Mouse (Mus musculus) G1E (cell line): ENCODE measurements around the gene Gm49383. TPM values are rescaled to one million over a fixed set of nuclear protein-coding genes. Genes with fewer than 3 reads are reported as not detected.

ENCODE experiments used
- ATAC-seq: 2 replicates; pipeline ENCODE4 v1.8.0; 2016; ENCODE audit warnings: mild to moderate bottlenecking; ENCODE audit not compliant: insufficient number of reproducible peaks, poor library complexity, low FRiP score, severe bottlenecking; ENCODE audit errors: extremely low read depth
- DNase-seq: peaks from one replicate; pipeline ENCODE4 v3.0.0; 2012; ENCODE audit warnings: low spot score
- H3K27me3 ChIP-seq: 2 replicates; pipeline ENCODE4 v1.6.1; 2012; ENCODE audit warnings: mild to moderate bottlenecking, low read length, inconsistent platforms; ENCODE audit not compliant: insufficient read depth
- H3K36me3 ChIP-seq: replicated peaks from 2 replicates; pipeline ENCODE3; 2012; ENCODE audit warnings: mild to moderate bottlenecking, inconsistent platforms
- H3K4me1 ChIP-seq: 2 replicates; pipeline ENCODE4 v1.6.1; 2012; ENCODE audit warnings: low read depth, low read length, inconsistent platforms, mixed read lengths; ENCODE audit not compliant: insufficient read depth
- H3K4me3 ChIP-seq: 2 replicates; pipeline ENCODE4 v1.5.1; 2012; ENCODE audit warnings: low read depth, mild to moderate bottlenecking, inconsistent platforms, low read length, moderate library complexity, mixed read lengths
- H3K9me3 ChIP-seq: replicated peaks from 2 replicates; pipeline ENCODE4 v1.6.1; 2012; ENCODE audit warnings: inconsistent platforms
- CTCF ChIP-seq: IDR thresholded peaks from 2 replicates; pipeline ENCODE4 v1.5.1; 2012; ENCODE audit warnings: low read depth, low read length, inconsistent platforms, mixed read lengths
- GATA1 ChIP-seq: IDR thresholded peaks from 2 replicates; pipeline ENCODE4 v1.6.1; 2012; ENCODE audit warnings: borderline replicate concordance, low read length, inconsistent platforms, mixed read lengths
- GATA2 ChIP-seq: IDR thresholded peaks from 2 replicates; pipeline ENCODE4 v1.6.1; 2012; ENCODE audit warnings: low read depth, low read length, inconsistent platforms, borderline replicate concordance
- POLR2AphosphoS5 ChIP-seq: IDR thresholded peaks from 2 replicates; pipeline ENCODE4 v1.6.1; 2012; ENCODE audit warnings: low read depth, low read length, inconsistent platforms; ENCODE audit not compliant: insufficient replicate concordance
- TAL1 ChIP-seq: conservative IDR thresholded peaks from 2 replicates; pipeline ENCODE4 v1.6.1; 2012; ENCODE audit warnings: low read depth, low read length, inconsistent platforms, mixed read lengths
- polyA plus RNA-seq: library from polyadenylated mRNA; stranded (reverse); fragments of >175 nt; gene quantifications from 2 replicates; pipeline ENCODE4 v1.2.3, GENCODE M21; 2012
- total RNA-seq, 2 experiments: library from RNA; stranded (forward) in 1 of 2; stranded (reverse) in 1 of 2; fragments of 200-1000 nt in 1 of 2; fragments of >200 nt in 1 of 2; fragmentation: Nextera tagmentation in 1 of 2; gene quantifications; 2 replicates each; pipeline ENCODE4 v1.2.3; 2014 to 2017

Gene Gm49383
- total and polyA plus RNA-seq, 3 experiments = 33.0 to 75.5 (median 56.1) TPM

DNA sequence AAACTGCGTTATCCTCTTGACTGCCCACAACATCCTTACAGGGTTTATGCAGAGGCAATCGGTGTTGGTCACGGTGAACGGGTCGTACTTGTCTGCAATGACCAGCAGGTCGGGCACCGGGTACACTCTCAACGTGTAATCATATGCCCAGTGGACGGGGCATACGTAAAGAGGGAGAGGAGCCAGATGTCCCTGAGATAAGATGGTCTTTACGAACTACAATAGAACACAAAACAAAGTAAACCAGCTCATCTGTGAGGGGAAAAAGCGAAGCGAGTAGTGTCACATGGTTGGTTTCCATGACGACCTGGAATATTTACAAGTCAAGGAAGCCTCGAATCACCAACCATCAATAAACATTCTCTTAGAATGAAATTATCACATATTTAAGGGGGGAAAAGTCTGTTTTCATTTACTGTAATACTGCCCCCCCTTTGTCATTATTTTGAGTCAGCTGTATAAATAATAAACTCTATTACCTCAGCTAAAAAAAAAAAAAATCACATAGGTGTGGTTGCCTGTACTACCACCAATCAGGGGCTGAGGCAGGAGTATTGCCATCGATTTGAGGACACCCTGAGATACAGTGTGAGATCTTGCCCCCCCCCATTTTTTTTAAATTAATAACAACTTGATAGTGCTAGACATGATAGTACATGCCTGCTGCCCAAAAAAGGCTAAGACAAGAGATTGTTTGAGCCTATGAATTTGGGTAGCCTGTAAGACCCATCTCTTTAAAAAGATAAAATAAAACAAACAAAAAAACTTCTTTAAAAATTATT is 7.3 kb upstream of the Gm49383 start, which contains the start of gene Gm49384:
TSS of gene Gm49384 (minus strand) at position 216 of the 782 bp plus-strand sequence.
- peaks cover 81% of the 10 kb centered on the region for H3K36me3 ChIP-seq
- ATAC-seq (no peak), DNase-seq (no peak)
- no peaks in the 10 kb centered on the region for H3K27me3 ChIP-seq
- no peak within 1 kb of the TSS for H3K4me3 ChIP-seq
- TF ChIP-seq GATA2 (no peak), CTCF (no peak), TAL1 (no peak), GATA1 (no peak), POLR2AphosphoS5 (no peak)
- H3K9me3 ChIP-seq = no peaks in the 10 kb centered on the region
- H3K4me1 ChIP-seq = peaks cover 31% of the 10 kb centered on the region

DNA sequence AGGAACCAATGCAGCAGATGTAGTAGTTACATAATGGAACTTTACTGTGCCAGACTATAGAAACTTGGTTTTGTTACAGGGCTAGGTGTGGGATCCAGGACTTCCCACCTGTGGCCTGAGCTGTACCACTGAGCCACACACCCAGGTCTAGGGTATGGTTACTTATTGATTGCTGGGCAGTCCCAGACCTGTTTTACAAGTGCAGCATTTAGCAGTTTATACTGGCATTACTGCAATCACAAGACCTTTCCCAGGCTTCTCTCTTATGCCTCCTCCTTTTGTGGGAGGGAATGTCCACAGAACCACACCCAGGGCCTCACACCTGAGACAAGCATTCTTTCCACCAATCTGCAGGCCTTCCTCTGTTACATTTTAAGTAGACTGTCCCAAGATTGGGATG is 2.1 kb upstream of the Gm49383 start:
- H3K4me3 ChIP-seq = peak overlapping the region; percentile 100; the same call in 1 of the 2 replicates
- no peaks in the 10 kb centered on the region for H3K9me3 ChIP-seq
- peaks cover 57% of the 10 kb centered on the region for H3K36me3 ChIP-seq
- peaks cover 41% of the 10 kb centered on the region for H3K4me1 ChIP-seq
- TF ChIP-seq GATA2 (no peak), POLR2AphosphoS5 (no peak), TAL1 (no peak), CTCF (no peak), GATA1 (no peak)
- DNase-seq = no peak
- H3K27me3 ChIP-seq = no peaks in the 10 kb centered on the region
- ATAC-seq = no peak

DNA sequence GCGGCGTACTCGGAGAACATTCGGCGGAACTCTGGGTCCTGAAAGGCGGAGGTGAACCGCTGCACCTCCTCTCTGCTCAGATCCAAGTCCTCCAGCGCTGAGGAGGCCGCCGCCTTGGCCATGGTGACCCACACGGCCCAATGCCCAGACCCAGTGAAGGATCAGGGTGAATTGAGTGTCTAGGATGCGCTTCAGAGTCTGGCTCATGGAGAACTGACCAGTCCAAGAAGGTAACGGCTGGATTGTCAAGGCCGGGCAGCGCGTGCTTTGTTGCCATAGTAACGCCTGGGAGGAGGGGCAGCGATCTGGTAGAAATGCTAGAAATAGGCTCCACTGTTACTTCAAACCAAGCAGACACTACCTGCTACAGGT is 1.2 kb upstream of the Gm49383 start, which contains the start of gene Dnaaf2:
TSS of gene Dnaaf2 (minus strand) at position 266 of the 372 bp plus-strand sequence.
- Histone ChIP-seq H3K27me3 (no peaks in the 10 kb centered on the region), H3K4me3 (peak within 1 kb of the TSS; percentile 100), H3K36me3 (peaks cover 54% of the 10 kb centered on the region), H3K9me3 (no peaks in the 10 kb centered on the region), H3K4me1 (peaks cover 39% of the 10 kb centered on the region)
- peak; percentile 58 for ATAC-seq
- TF ChIP-seq GATA1 = no peak
- peak; percentile 40 for DNase-seq

DNA sequence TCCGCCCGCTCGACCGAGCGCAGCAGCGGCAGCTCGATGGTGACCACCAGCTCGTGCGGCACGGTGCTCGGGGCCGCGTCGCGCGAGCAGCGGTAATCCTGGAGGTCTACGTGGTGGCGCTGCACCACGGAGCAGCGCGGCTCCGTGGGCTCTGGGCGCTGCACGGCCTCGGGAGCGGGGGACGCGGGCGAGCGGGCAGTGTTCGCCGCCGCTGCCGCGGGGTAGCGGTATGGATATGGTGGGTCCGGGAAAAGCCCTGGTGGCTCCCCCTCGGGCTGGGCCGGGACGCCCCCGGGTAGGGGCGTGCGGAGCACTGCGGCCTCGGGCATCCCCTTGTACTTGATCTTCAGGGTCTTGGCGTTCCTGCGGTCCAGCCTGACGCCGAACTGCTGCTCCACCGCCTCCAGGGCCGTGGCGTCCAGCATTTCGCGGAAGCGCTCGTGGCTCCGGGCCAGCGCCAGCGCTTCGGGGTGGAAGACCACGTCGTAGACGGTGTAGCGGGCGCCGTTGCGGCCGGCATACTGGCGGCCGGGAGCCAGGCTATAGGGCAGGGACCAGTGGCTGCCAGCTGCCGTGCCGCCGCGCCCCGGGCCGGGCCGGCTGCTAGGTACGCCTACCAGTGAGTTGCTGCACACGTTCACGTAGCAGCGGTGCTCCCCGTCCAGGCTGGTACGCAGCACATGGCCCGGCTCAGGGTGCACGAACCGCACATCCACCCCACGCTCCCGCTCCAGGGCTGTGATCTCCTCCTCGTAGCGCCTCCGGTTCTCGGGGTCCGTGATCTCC is 667 bp upstream of the Gm49383 start:
- TF ChIP-seq TAL1 (no peak), POLR2AphosphoS5 (0 out of 2 replicates have a peak, but pooled peaks have one; percentile 20)
- Histone ChIP-seq H3K4me1 (peaks cover 43% of the 10 kb centered on the region), H3K4me3 (peak overlapping the region; percentile 100), H3K27me3 (no peaks in the 10 kb centered on the region), H3K36me3 (peaks cover 54% of the 10 kb centered on the region), H3K9me3 (no peaks in the 10 kb centered on the region)
- DNase-seq (peak; percentile 62), ATAC-seq (peak; percentile 25)

DNA sequence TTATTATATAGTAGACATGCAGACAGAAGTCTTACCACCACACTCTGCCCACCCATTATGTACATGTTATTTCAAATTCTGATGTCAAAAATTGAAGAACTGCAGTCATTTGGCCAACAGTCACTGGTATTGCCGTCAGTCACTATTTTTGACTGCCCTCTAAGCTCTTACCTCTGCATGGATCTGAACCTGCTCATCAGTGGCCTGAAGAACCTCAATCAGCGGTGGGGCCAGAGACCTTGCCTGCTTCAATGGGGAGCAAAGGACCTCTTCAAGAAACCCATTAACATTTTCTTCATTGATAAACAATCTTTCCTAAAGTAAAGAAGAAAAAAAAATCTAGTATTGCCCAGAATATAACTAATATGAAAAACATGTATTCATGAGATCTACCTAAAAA is 4.3 kb downstream of the Gm49383 start:
- TF ChIP-seq GATA2 (no peak), GATA1 (no peak), CTCF (no peak), POLR2AphosphoS5 (no peak), TAL1 (no peak)
- Histone ChIP-seq H3K36me3 (peaks cover 55% of the 10 kb centered on the region), H3K9me3 (no peaks in the 10 kb centered on the region), H3K4me1 (peaks cover 29% of the 10 kb centered on the region), H3K4me3 (no peak overlapping the region), H3K27me3 (no peaks in the 10 kb centered on the region)
- no peak for ATAC-seq
- DNase-seq = no peak

DNA sequence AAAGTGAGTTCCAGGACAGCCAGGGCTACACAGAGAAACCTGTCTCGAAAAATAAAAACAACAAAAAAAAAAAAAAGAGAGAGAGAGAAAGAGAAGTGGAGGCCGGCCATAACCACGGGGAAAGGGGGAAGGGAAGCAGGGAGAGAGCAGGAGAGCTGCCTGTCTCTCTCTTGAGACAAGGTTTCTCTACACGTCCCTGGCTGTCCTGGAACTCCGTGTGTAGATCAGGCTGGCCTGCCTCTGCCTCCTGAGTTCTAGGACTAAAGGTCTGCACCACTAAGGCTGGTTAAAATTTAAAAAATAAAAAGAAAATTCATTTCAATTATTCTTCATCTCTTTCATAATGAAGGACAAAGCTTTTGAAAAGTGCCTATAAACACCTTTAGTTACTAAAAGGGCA is 5.5 kb downstream of the Gm49383 start:
- Histone ChIP-seq H3K4me1 (peaks cover 38% of the 10 kb centered on the region), H3K27me3 (no peaks in the 10 kb centered on the region), H3K36me3 (peaks cover 64% of the 10 kb centered on the region), H3K9me3 (no peaks in the 10 kb centered on the region), H3K4me3 (no peak overlapping the region)
- ATAC-seq = no peak
- no peak for DNase-seq
- no peak for TF ChIP-seq CTCF
- no peak for TF ChIP-seq GATA2
- no peak for TF ChIP-seq GATA1
- TF ChIP-seq POLR2AphosphoS5 = no peak
- no peak for TF ChIP-seq TAL1
